Mouse (Mus musculus): ENCODE results near the gene Hoxb7.

Gene Hoxb7

GRCm38 (mm10) chr11:96285771-96286738 is at the start of gene Hoxb7:
Gene Hoxb7 (plus strand): TSS chr11:96286623.
- no peak for DNase-seq (ENCODE audit: low spot score)

GRCm38 (mm10) chr11:96240211-96240610 is 46.2 kb upstream of the Hoxb7 start:
- peak; percentile 26 for DNase-seq (ENCODE audit: low spot score)

- DNase-seq (ENCODE audit: low spot score): no peak
Measured at GRCm38 (mm10) chr11:96250901-96251300, 35.5 kb upstream of the Hoxb7 start.

- no peak for DNase-seq (ENCODE audit: low spot score)
Measured at GRCm38 (mm10) chr11:96251480-96252031, 34.9 kb upstream of the Hoxb7 start.

- DNase-seq (ENCODE audit: low spot score): no peak
Measured at GRCm38 (mm10) chr11:96252541-96253120, 33.8 kb upstream of the Hoxb7 start.

- no peak for DNase-seq (ENCODE audit: low spot score)
Measured at GRCm38 (mm10) chr11:96254221-96254620, 32.2 kb upstream of the Hoxb7 start.

GRCm38 (mm10) chr11:96255111-96255995 is 31.1 kb upstream of the Hoxb7 start:
- DNase-seq (ENCODE audit: low spot score): no peak

GRCm38 (mm10) chr11:96255996-96256445 is 30.4 kb upstream of the Hoxb7 start:
- DNase-seq (ENCODE audit: low spot score): no peak

GRCm38 (mm10) chr11:96257141-96257540 is 29.3 kb upstream of the Hoxb7 start:
- DNase-seq (ENCODE audit: low spot score): no peak

GRCm38 (mm10) chr11:96259038-96259437 is 27.4 kb upstream of the Hoxb7 start:
- no peak for DNase-seq (ENCODE audit: low spot score)

- no peak for DNase-seq (ENCODE audit: low spot score)
Measured at GRCm38 (mm10) chr11:96259511-96259910, 26.9 kb upstream of the Hoxb7 start.

- no peak for DNase-seq (ENCODE audit: low spot score)
Measured at GRCm38 (mm10) chr11:96260310-96260970, 26.0 kb upstream of the Hoxb7 start.

- DNase-seq (ENCODE audit: low spot score): no peak
Measured at GRCm38 (mm10) chr11:96261323-96261890, 25.0 kb upstream of the Hoxb7 start.

- DNase-seq (ENCODE audit: low spot score): no peak
Measured at GRCm38 (mm10) chr11:96262262-96262830, 24.1 kb upstream of the Hoxb7 start.

- no peak for DNase-seq (ENCODE audit: low spot score)
Measured at GRCm38 (mm10) chr11:96263636-96264389, 22.6 kb upstream of the Hoxb7 start.

GRCm38 (mm10) chr11:96264390-96265020 is 21.9 kb upstream of the Hoxb7 start:
- DNase-seq (ENCODE audit: low spot score): no peak

GRCm38 (mm10) chr11:96265954-96266353 is 20.5 kb upstream of the Hoxb7 start:
- no peak for DNase-seq (ENCODE audit: low spot score)

- DNase-seq (ENCODE audit: low spot score): no peak
Measured at GRCm38 (mm10) chr11:96267021-96267920, 19.2 kb upstream of the Hoxb7 start.

Measured in layer of hippocampus, adult 11-12 months (tissue).